Mouse (Mus musculus) stomach, postnatal 0 days (tissue): Measurements from ENCODE around the gene Serpinf2.

ENCODE experiments used
- CTCF ChIP-seq: IDR thresholded peaks from 2 replicates; pipeline ENCODE4 v1.5.1; 2016; ENCODE audit warnings: antibody characterized with exemption, low read depth, mild to moderate bottlenecking, moderate library complexity
- EP300 ChIP-seq: optimal IDR thresholded peaks from 2 replicates; pipeline ENCODE3; 2016; ENCODE audit warnings: antibody characterized with exemption

GRCm38 (mm10) chr11:75464417-75464816 lies 25.0 kb upstream of the Serpinf2 start:
- TF ChIP-seq CTCF, result no peak
- no peak for TF ChIP-seq EP300
